Mouse (Mus musculus): ENCODE results near the gene Sema4d. TPM values are rescaled to one million over a fixed set of nuclear protein-coding genes. Genes with fewer than 3 reads are reported as not detected.
"Not testable (repeated sequence)": the region's sequence is repeated elsewhere in the genome, so short reads cannot be mapped to it uniquely, and the experiment has no call there.

Gene Sema4d
- 9.3 and 23.0 TPM in 2 replicates for polyA plus RNA-seq (2011; ENCODE audit: insufficient read depth, insufficient read length, low replicate concordance, missing spikeins)

DNA sequence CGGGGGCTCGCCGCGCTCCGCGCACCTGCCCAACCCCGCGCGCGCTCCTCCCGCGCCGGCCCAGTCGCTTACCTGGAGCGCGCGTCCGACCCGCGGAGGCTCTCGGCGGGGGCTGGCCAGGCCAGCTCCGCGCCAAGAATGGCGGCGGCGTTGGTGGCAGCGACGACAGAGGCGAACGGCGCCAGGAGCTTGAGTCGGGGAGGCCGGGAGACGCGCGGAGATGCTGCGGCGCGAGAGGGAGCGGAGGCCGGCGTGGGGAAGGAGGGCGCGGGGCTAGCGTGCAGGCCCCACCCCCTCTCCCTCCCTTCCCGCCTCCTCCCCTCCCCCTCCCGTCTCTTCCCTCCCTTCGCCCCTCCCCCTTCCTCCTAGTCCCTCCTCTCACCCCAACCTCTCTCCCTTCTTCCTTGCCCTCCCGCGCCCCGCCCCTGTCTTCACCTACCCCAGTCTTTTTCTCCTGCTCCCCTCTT is at the start of gene Sema4d:
Sema4d (minus strand) TSS at position 323 of the 467 bp plus-strand sequence.
- Histone ChIP-seq H3K27ac (ENCODE audit: control insufficient read depth, insufficient read depth, low read depth, low read length, poor library complexity) (peak within 1 kb of the TSS; percentile 81), H3K4me1 (ENCODE audit: control insufficient read depth, insufficient read depth, low read length) (peaks cover 5% of the 10 kb centered on the region), H3K4me3 (replicated peaks; ENCODE audit: control insufficient read depth, low read depth, low read length) (peak within 1 kb of the TSS; percentile 87)
- peak; percentile 43; the same call in 1 of the 2 replicates for TF ChIP-seq POLR2A (IDR thresholded peaks at IDR 0.05; ENCODE audit: borderline replicate concordance, control insufficient read depth, low read depth, low read length)
- no peak for TF ChIP-seq CTCF (IDR thresholded peaks at IDR 0.05; ENCODE audit: control insufficient read depth, insufficient read depth, low read length)
- WGBS = 2% methylated on average over 45 of the region's 52 CpGs

- 41% methylated on average over 4 of the region's 4 CpGs for WGBS
- Histone ChIP-seq H3K27ac (ENCODE audit: control insufficient read depth, insufficient read depth, low read depth, low read length, poor library complexity) (peak overlapping the region; percentile 61), H3K4me3 (replicated peaks; ENCODE audit: control insufficient read depth, low read depth, low read length) (no peak overlapping the region)
Observed at GRCm38 (mm10) chr13:51843298-51843697, 49.8 kb upstream of the Sema4d start.

DNA sequence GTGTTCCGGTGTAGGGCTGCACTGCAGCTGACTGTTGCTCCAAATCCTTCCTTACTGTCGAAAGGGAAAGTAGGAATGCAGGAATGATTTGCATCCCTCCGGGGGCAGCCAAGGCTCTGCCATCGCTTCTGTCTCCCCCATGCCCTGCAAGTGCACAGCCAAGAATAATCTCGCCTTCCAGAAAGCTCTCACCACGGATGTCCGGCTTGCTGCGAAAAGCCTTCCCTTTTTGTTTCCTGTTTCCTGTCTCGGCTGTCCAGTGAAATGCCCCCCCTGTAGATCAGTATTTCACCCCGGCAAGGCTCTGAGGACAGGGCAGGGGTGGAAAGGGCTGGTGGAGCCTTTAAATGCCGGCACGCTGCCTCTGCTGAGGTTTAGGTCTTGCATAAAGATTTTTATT is 49.2 kb upstream of the Sema4d start:
- Histone ChIP-seq H3K27ac (ENCODE audit: control insufficient read depth, insufficient read depth, low read depth, low read length, poor library complexity) (peak overlapping the region; percentile 61), H3K4me3 (replicated peaks; ENCODE audit: control insufficient read depth, low read depth, low read length) (peak overlapping the region; percentile 48), H3K4me1 (ENCODE audit: control insufficient read depth, insufficient read depth, low read length) (peaks cover 9% of the 10 kb centered on the region)
- TF ChIP-seq CTCF (IDR thresholded peaks at IDR 0.05; ENCODE audit: control insufficient read depth, insufficient read depth, low read length) = no peak
- TF ChIP-seq POLR2A (IDR thresholded peaks at IDR 0.05; ENCODE audit: borderline replicate concordance, control insufficient read depth, low read depth, low read length) = no peak
- WGBS = 3% methylated on average over 12 of the region's 12 CpGs

More at GRCm38 (mm10) chr13:51843298-51843697, 49.8 kb upstream of the Sema4d start:
- TF ChIP-seq POLR2A (IDR thresholded peaks at IDR 0.05; ENCODE audit: borderline replicate concordance, control insufficient read depth, low read depth, low read length) (no peak), CTCF (IDR thresholded peaks at IDR 0.05; ENCODE audit: control insufficient read depth, insufficient read depth, low read length) (no peak)
- peaks cover 7% of the 10 kb centered on the region for H3K4me1 ChIP-seq (ENCODE audit: control insufficient read depth, insufficient read depth, low read length)

DNA sequence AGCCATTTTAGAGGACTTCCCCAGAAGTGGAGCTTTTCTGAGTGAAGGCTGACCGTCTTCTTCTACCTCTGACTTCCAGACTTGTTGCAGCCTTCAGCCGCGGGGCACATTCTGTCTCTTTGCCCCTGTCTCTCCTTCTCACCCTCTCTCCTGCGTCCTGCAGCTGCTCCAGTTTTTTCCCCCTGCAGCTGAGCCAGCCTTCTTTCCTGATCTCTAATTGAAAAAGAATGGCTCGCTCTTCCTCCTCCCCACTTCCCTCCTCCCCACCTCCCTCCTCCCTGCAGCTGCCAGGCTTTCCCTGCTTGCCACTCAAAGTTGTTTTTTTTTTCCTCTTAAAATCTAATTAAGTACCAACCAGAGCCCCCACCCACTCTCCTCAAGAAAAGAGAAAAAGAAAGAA is 48.6 kb upstream of the Sema4d start:
- Histone ChIP-seq H3K4me3 (replicated peaks; ENCODE audit: control insufficient read depth, low read depth, low read length) (no peak overlapping the region), H3K4me1 (ENCODE audit: control insufficient read depth, insufficient read depth, low read length) (peaks cover 9% of the 10 kb centered on the region), H3K27ac (ENCODE audit: control insufficient read depth, insufficient read depth, low read depth, low read length, poor library complexity) (0 out of 2 replicates have a peak overlapping the region, but pooled peaks have one; percentile 31)
- WGBS = 23% methylated on average over 5 of the region's 5 CpGs
- TF ChIP-seq CTCF (IDR thresholded peaks at IDR 0.05; ENCODE audit: control insufficient read depth, insufficient read depth, low read length) = no peak
- TF ChIP-seq POLR2A (IDR thresholded peaks at IDR 0.05; ENCODE audit: borderline replicate concordance, control insufficient read depth, low read depth, low read length) = no peak

- 33% methylated on average over 12 of the region's 12 CpGs for WGBS
- Histone ChIP-seq H3K4me3 (replicated peaks; ENCODE audit: control insufficient read depth, low read depth, low read length) (no peak overlapping the region), H3K4me1 (ENCODE audit: control insufficient read depth, insufficient read depth, low read length) (peaks cover 9% of the 10 kb centered on the region), H3K27ac (ENCODE audit: control insufficient read depth, insufficient read depth, low read depth, low read length, poor library complexity) (no peak overlapping the region)
- TF ChIP-seq CTCF (IDR thresholded peaks at IDR 0.05; ENCODE audit: control insufficient read depth, insufficient read depth, low read length) (no peak), POLR2A (IDR thresholded peaks at IDR 0.05; ENCODE audit: borderline replicate concordance, control insufficient read depth, low read depth, low read length) (no peak)
Observed at GRCm38 (mm10) chr13:51841541-51842115, 48.1 kb upstream of the Sema4d start.

- no peak for TF ChIP-seq POLR2A (IDR thresholded peaks at IDR 0.05; ENCODE audit: borderline replicate concordance, control insufficient read depth, low read depth, low read length)
- no peak for TF ChIP-seq CTCF (IDR thresholded peaks at IDR 0.05; ENCODE audit: control insufficient read depth, insufficient read depth, low read length)
- Histone ChIP-seq H3K4me3 (replicated peaks; ENCODE audit: control insufficient read depth, low read depth, low read length) (no peak overlapping the region), H3K27ac (ENCODE audit: control insufficient read depth, insufficient read depth, low read depth, low read length, poor library complexity) (no peak overlapping the region), H3K4me1 (ENCODE audit: control insufficient read depth, insufficient read depth, low read length) (peaks cover 9% of the 10 kb centered on the region)
- WGBS = 57% methylated on average over 6 of the region's 6 CpGs
Observed at GRCm38 (mm10) chr13:51840702-51841101, 47.2 kb upstream of the Sema4d start.

- H3K4me1 ChIP-seq (ENCODE audit: control insufficient read depth, insufficient read depth, low read length) = peaks cover 9% of the 10 kb centered on the region
- no peak overlapping the region for H3K4me3 ChIP-seq (replicated peaks; ENCODE audit: control insufficient read depth, low read depth, low read length)
- 6% methylated on average over 8 of the region's 8 CpGs for WGBS
- TF ChIP-seq CTCF (IDR thresholded peaks at IDR 0.05; ENCODE audit: control insufficient read depth, insufficient read depth, low read length) (peak; percentile 78), POLR2A (IDR thresholded peaks at IDR 0.05; ENCODE audit: borderline replicate concordance, control insufficient read depth, low read depth, low read length) (no peak)
- no peak overlapping the region; the same call in 1 of the 2 replicates for H3K27ac ChIP-seq (ENCODE audit: control insufficient read depth, insufficient read depth, low read depth, low read length, poor library complexity)
Observed at GRCm38 (mm10) chr13:51839250-51840026, 45.9 kb upstream of the Sema4d start.

DNA sequence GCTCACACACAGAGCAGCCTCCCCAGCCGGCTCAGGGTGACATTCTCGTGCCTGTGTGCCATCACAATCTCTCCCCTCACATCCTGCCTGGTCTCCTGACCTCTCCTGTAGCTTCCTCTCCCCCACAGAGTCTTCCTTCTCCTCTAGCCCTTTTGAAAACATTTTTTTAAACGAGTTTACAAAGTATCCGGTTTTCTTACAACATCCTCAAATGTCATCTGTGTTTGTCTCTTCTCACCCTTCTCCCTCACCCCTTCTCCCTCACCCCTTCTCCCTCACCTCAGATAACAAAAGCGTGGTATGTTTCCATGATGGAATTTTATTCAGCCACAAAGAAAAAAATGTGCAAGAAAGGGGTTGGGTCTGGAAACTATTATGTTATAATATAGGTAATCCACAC is 43.9 kb upstream of the Sema4d start:
- WGBS = 3% methylated on average over 5 of the region's 5 CpGs
- Histone ChIP-seq H3K4me1 (ENCODE audit: control insufficient read depth, insufficient read depth, low read length) (peaks cover 5% of the 10 kb centered on the region; the same call in 1 of the 2 replicates), H3K4me3 (replicated peaks; ENCODE audit: control insufficient read depth, low read depth, low read length) (no peak overlapping the region), H3K27ac (ENCODE audit: control insufficient read depth, insufficient read depth, low read depth, low read length, poor library complexity) (peak overlapping the region; percentile 82)
- TF ChIP-seq CTCF (IDR thresholded peaks at IDR 0.05; ENCODE audit: control insufficient read depth, insufficient read depth, low read length) (no peak), POLR2A (IDR thresholded peaks at IDR 0.05; ENCODE audit: borderline replicate concordance, control insufficient read depth, low read depth, low read length) (no peak)

- not testable (repeated sequence) for H3K4me3 ChIP-seq (replicated peaks; ENCODE audit: control insufficient read depth, low read depth, low read length); H3K4me1 ChIP-seq (ENCODE audit: control insufficient read depth, insufficient read depth, low read length); H3K27ac ChIP-seq (ENCODE audit: control insufficient read depth, insufficient read depth, low read depth, low read length, poor library complexity)
- 80% methylated on average over 4 of the region's 4 CpGs for WGBS
Observed at GRCm38 (mm10) chr13:51835208-51835607, 41.7 kb upstream of the Sema4d start.
